Mouse (Mus musculus) NIH3T3 (cell line): Measurements from ENCODE around the gene Arid4b.

Experiments used
- DNase-seq: peaks from one replicate; pipeline ENCODE4 v3.0.0-alpha.2; 2012; ENCODE audit warnings: low read depth

Arid4b gene

GRCm38 (mm10) chr13:14062209-14063012 lies 621 bp upstream of the Arid4b start:
- peak; percentile 7 for DNase-seq

GRCm38 (mm10) chr13:14063942-14064271 lies 875 bp downstream of the Arid4b start:
- no peak for DNase-seq

GRCm38 (mm10) chr13:14064341-14065027 lies 1.5 kb downstream of the Arid4b start:
- DNase-seq: peak; percentile 30

- peak; percentile 35 for DNase-seq
Measured at GRCm38 (mm10) chr13:14065028-14065380, 2.0 kb downstream of the Arid4b start.

GRCm38 (mm10) chr13:14065701-14066100 lies 2.7 kb downstream of the Arid4b start:
- DNase-seq: no peak

- no peak for DNase-seq
Measured at GRCm38 (mm10) chr13:14068035-14068434, 5.0 kb downstream of the Arid4b start.

GRCm38 (mm10) chr13:14069291-14069690 lies 6.3 kb downstream of the Arid4b start:
- DNase-seq: no peak

- DNase-seq: no peak
Measured at GRCm38 (mm10) chr13:14074371-14074770, 11.3 kb downstream of the Arid4b start.

GRCm38 (mm10) chr13:14075326-14075725 lies 12.3 kb downstream of the Arid4b start:
- no peak for DNase-seq

- DNase-seq: no peak
Measured at GRCm38 (mm10) chr13:14088669-14089068, 25.6 kb downstream of the Arid4b start.

- DNase-seq: no peak
Measured at GRCm38 (mm10) chr13:14103026-14103425, 40.0 kb downstream of the Arid4b start.

- no peak for DNase-seq
Measured at GRCm38 (mm10) chr13:14110154-14110873, 47.3 kb downstream of the Arid4b start.

GRCm38 (mm10) chr13:14111146-14111545 lies 48.1 kb downstream of the Arid4b start:
- DNase-seq: no peak

GRCm38 (mm10) chr13:14113746-14114528 lies 50.9 kb downstream of the Arid4b start:
- DNase-seq: no peak

- DNase-seq: no peak
Measured at GRCm38 (mm10) chr13:14115805-14116204, 52.8 kb downstream of the Arid4b start.

GRCm38 (mm10) chr13:14131651-14132050 lies 68.6 kb downstream of the Arid4b start:
- no peak for DNase-seq

GRCm38 (mm10) chr13:14142294-14142966 lies 79.4 kb downstream of the Arid4b start:
- peak; percentile 15 for DNase-seq

GRCm38 (mm10) chr13:14177989-14178388 lies 115.0 kb downstream of the Arid4b start:
- peak; percentile 34 for DNase-seq

GRCm38 (mm10) chr13:14179669-14180068 lies 116.6 kb downstream of the Arid4b start:
- DNase-seq: no peak

GRCm38 (mm10) chr13:14245946-14246345 lies 182.9 kb downstream of the Arid4b start:
- no peak for DNase-seq
